ENCODE assay signal across 22 mouse cellular contexts in the genomic region with DNA sequence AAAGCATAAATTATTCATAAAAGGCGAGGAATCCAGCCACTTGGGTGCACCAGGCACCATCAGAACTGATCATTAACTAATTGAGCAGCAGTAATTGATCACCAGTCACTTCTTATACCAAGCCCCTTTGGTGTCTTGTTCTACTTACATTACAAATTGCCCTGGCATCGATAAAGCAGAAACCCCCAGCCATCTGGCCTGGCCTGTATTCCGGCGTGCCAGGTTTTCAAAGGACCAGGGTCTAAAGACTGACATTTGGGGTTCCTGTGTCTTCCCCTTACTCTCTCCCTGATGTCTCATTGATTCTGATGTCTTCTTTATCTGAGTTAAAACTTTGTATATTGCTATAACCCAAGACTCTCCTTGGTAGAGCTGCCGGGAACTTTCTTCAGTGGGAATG.
A peak's percentile ranks its signal among the peaks of the same experiment; 100 is the strongest.
DNase-seq lines count a peak whose midpoint lies in the region; ATAC-seq and TF ChIP-seq lines count a peak whose summit lies in the region.
"Had no signal": no experiment of that assay in that cellular context is flagged by ENCODE, and none has a peak within 500 bp of the region (broad histone marks: within the 10 kb centered on the region; RNA-seq: fewer than 3 reads in every experiment).

No protein-coding gene starts in this region.

- 0 out of 2 replicates have a peak, but pooled peaks have one; percentile 12 for ATAC-seq in hindbrain, embryonic 12.5 days (ENCODE audit: low FRiP score)
- ATAC-seq in hindbrain, postnatal 0 days = no peak
- ATAC-seq in embryonic facial prominence, embryonic 15.5 days (ENCODE audit: insufficient number of reproducible peaks, low FRiP score, low TSS enrichment, low read depth) = no peak
- ATAC-seq: CD4-positive, CD25-positive, alpha-beta regulatory T cell, adult 4 months; forebrain, embryonic 14.5 days had no signal

- no peak for TF ChIP-seq POLR2A in cerebellum, adult 2 months (IDR thresholded peaks at IDR 0.05; ENCODE audit: borderline replicate concordance, insufficient read depth, low read length)

- WGBS in cerebellum, adult 2 months = 60% methylated on average over 5 of the region's 5 CpGs
- WGBS in hindbrain, embryonic 12.5 days = 80% methylated on average over 5 of the region's 5 CpGs
- 60% methylated on average over 5 of the region's 5 CpGs for WGBS in hindbrain, postnatal 0 days
- 89% methylated on average over 5 of the region's 5 CpGs for WGBS in embryonic facial prominence, embryonic 15.5 days

- H3K27ac ChIP-seq in cerebellum, adult 2 months (ENCODE audit: insufficient read depth, low read length) = no peak overlapping the region
- H3K27ac ChIP-seq in hindbrain, embryonic 12.5 days = no peak overlapping the region
- no peak overlapping the region for H3K27ac ChIP-seq in hindbrain, postnatal 0 days
- peak overlapping the region; percentile 80 for H3K27ac ChIP-seq in embryonic facial prominence, embryonic 15.5 days (replicated peaks)
- H3K27ac ChIP-seq: embryonic facial prominence, embryonic 13.5 days; forebrain, embryonic 10.5 days; heart, embryonic 13.5 days; hindbrain, embryonic 15.5 days had no signal

- intact Hi-C loops in left cerebral cortex, postnatal 4 days (cut with DNase I) = no loop called here

- TF ChIP-seq CTCF in cerebellum, adult 2 months (IDR thresholded peaks at IDR 0.05; ENCODE audit: borderline replicate concordance, insufficient read depth, low read depth, low read length) = no peak
- TF ChIP-seq CTCF in hindbrain, postnatal 0 days (IDR thresholded peaks at IDR 0.05; ENCODE audit: low read depth) = no peak

- H3K4me1 ChIP-seq in cerebellum, adult 2 months (ENCODE audit: control insufficient read depth, insufficient read depth, low read length) = no peaks in the 10 kb centered on the region
- H3K4me1 ChIP-seq in hindbrain, embryonic 12.5 days = peaks cover 6% of the 10 kb centered on the region
- no peaks in the 10 kb centered on the region for H3K4me1 ChIP-seq in hindbrain, postnatal 0 days (ENCODE audit: insufficient read depth, low read length)
- H3K4me1 ChIP-seq in embryonic facial prominence, embryonic 15.5 days = peaks cover 7% of the 10 kb centered on the region; the same call in 1 of the 2 replicates

- H3K4me3 ChIP-seq in cerebellum, adult 2 months (replicated peaks; ENCODE audit: insufficient read depth, low read depth, low read length) = no peak overlapping the region
- no peak overlapping the region for H3K4me3 ChIP-seq in hindbrain, embryonic 12.5 days
- no peak overlapping the region for H3K4me3 ChIP-seq in hindbrain, postnatal 0 days (ENCODE audit: low read length)
- H3K4me3 ChIP-seq in embryonic facial prominence, embryonic 15.5 days (replicated peaks) = no peak overlapping the region
- H3K4me3 ChIP-seq: embryonic facial prominence, embryonic 13.5 days; erythroblast, embryonic 14.5 days; forebrain, embryonic 10.5 days; heart, embryonic 13.5 days; hindbrain, embryonic 15.5 days had no signal

- H3K9me3 ChIP-seq in hindbrain, embryonic 12.5 days (replicated peaks) = no peaks in the 10 kb centered on the region
- H3K9me3 ChIP-seq in hindbrain, postnatal 0 days (ENCODE audit: low read length) = no peaks in the 10 kb centered on the region
- no peaks in the 10 kb centered on the region for H3K9me3 ChIP-seq in embryonic facial prominence, embryonic 15.5 days (replicated peaks)
- H3K9me3 ChIP-seq: embryonic facial prominence, embryonic 13.5 days; heart, embryonic 13.5 days had no signal

- H3K36me3 ChIP-seq in hindbrain, embryonic 12.5 days = peaks cover 10% of the 10 kb centered on the region; the same call in 1 of the 2 replicates
- H3K36me3 ChIP-seq in hindbrain, postnatal 0 days (ENCODE audit: insufficient read depth, low read length) = no peaks in the 10 kb centered on the region
- no peaks in the 10 kb centered on the region for H3K36me3 ChIP-seq in embryonic facial prominence, embryonic 15.5 days

- H3K9ac ChIP-seq in hindbrain, embryonic 12.5 days = no peak overlapping the region
- H3K9ac ChIP-seq in hindbrain, postnatal 0 days (replicated peaks; ENCODE audit: low read length) = no peak overlapping the region
- H3K9ac ChIP-seq in embryonic facial prominence, embryonic 15.5 days = no peak overlapping the region
- H3K9ac ChIP-seq: embryonic facial prominence, embryonic 13.5 days; heart, embryonic 13.5 days; hindbrain, embryonic 15.5 days had no signal

- H3K4me2 ChIP-seq in hindbrain, embryonic 12.5 days (replicated peaks) = no peak overlapping the region
- H3K4me2 ChIP-seq in hindbrain, postnatal 0 days (ENCODE audit: low read depth, low read length) = no peak overlapping the region
- H3K4me2 ChIP-seq in embryonic facial prominence, embryonic 15.5 days (replicated peaks) = no peak overlapping the region
- H3K4me2 ChIP-seq: embryonic facial prominence, embryonic 13.5 days; heart, embryonic 13.5 days; hindbrain, embryonic 15.5 days had no signal

- DNase-seq in cerebellum, postnatal 10 days = peak; percentile 55 to 59
- no peak for DNase-seq in cerebellum, adult 2 months
- DNase-seq in hindbrain, postnatal 0 days (ENCODE audit: low spot score) = no peak
- DNase-seq in left cerebral cortex, postnatal 4 days = peak; percentile 10
- no peak for DNase-seq in left cerebral cortex, adult 9 months (ENCODE audit: low spot score in 2 of 2)
- DNase-seq in lung, postnatal 14 days = no peak
- DNase-seq: adrenal gland, adult 8-10 months; adrenal gland, postnatal 36 days; B cell, adult 2 months; cerebellum, adult 8-10 months; cerebellum, postnatal 25 days; gastrocnemius, postnatal 14 days; heart, postnatal 36 days had no signal

- H3K27me3 ChIP-seq in cerebellum, adult 2 months (ENCODE audit: control insufficient read depth, insufficient read depth, low read length) = no peaks in the 10 kb centered on the region
- H3K27me3 ChIP-seq in hindbrain, embryonic 12.5 days = no peaks in the 10 kb centered on the region
- no peaks in the 10 kb centered on the region for H3K27me3 ChIP-seq in hindbrain, postnatal 0 days (ENCODE audit: insufficient read depth, low read length)
- no peaks in the 10 kb centered on the region for H3K27me3 ChIP-seq in embryonic facial prominence, embryonic 15.5 days
- H3K27me3 ChIP-seq: embryonic facial prominence, embryonic 13.5 days; heart, embryonic 13.5 days; hindbrain, embryonic 15.5 days had no signal

Comparison
In these comparisons a context has a peak if more than half of its experiments do, and no peak if none do; other contexts are left out.
1. DNase-seq: peak in cerebellum, postnatal 10 days (2 of 2) and left cerebral cortex, postnatal 4 days (single experiment); none in cerebellum, adult 2 months (0 of 2), hindbrain, postnatal 0 days (single experiment), left cerebral cortex, adult 9 months (0 of 2) and lung, postnatal 14 days (single experiment).